Mouse (Mus musculus) thymus, adult 2 months (tissue): ENCODE results near the gene Olfr110. TPM values are rescaled to one million over a fixed set of nuclear protein-coding genes. Genes with fewer than 3 reads are reported as not detected.
"Not testable (repeated sequence)": the region's sequence is repeated elsewhere in the genome, so short reads cannot be mapped to it uniquely, and the experiment has no call there.

ENCODE experiments used
- DNase-seq: peaks from one replicate; pipeline ENCODE4 v3.0.0; 2021
- H3K27ac ChIP-seq: fragments of 200-500 bp; 2 replicates; pipeline ENCODE4 v1.5.1; 2012; ENCODE audit warnings: low read length, control low read depth; ENCODE audit not compliant: control insufficient read depth, insufficient read depth
- H3K27me3 ChIP-seq: fragments of 200-500 bp; 2 replicates; pipeline ENCODE4 v1.6.1; 2012; ENCODE audit warnings: mild to moderate bottlenecking, low read length, moderate library complexity, mixed read lengths; ENCODE audit not compliant: control insufficient read depth, insufficient read depth
- H3K36me3 ChIP-seq: fragments of 200-500 bp; 2 replicates; pipeline ENCODE4 v1.6.1; 2012; ENCODE audit warnings: mild to moderate bottlenecking, low read length, moderate library complexity; ENCODE audit not compliant: control insufficient read depth, insufficient read depth
- H3K4me1 ChIP-seq: fragments of 200-500 bp; replicated peaks from 2 replicates; pipeline ENCODE4 v1.6.1; 2012; ENCODE audit warnings: low read length; ENCODE audit not compliant: control insufficient read depth, insufficient read depth
- H3K4me3 ChIP-seq: fragments of 200-500 bp; 2 replicates; pipeline ENCODE4 v1.5.1; 2012; ENCODE audit warnings: mild to moderate bottlenecking, low read length, control low read depth, moderate library complexity; ENCODE audit not compliant: control insufficient read depth, insufficient read depth
- CTCF ChIP-seq: fragments of 200-500 bp; IDR thresholded peaks from 2 replicates; pipeline ENCODE4 v1.5.1; 2012; ENCODE audit warnings: mild to moderate bottlenecking, control low read depth, low read length, moderate library complexity, borderline replicate concordance; ENCODE audit not compliant: control insufficient read depth, poor library complexity, insufficient read depth; ENCODE audit errors: extremely low read depth
- POLR2A ChIP-seq: fragments of 200-500 bp; IDR thresholded peaks from 2 replicates; pipeline ENCODE4 v1.6.1; 2012; ENCODE audit warnings: mild to moderate bottlenecking, low read length, control low read depth, moderate library complexity; ENCODE audit not compliant: control insufficient read depth, poor library complexity, insufficient read depth; ENCODE audit errors: extremely low read depth
- WGBS: fragments of 180-500 bp; shearing (Covaris S2); methylation state at CpG from one replicate; pipeline ENCODE4 v1.1.7; 2018; 5-methylcytosine and 5-hydroxymethylcytosine counted together
- polyA plus RNA-seq: library from polyadenylated mRNA; depleted of rRNA; stranded (reverse); fragments of >200 nt; gene quantifications from 2 replicates; pipeline ENCODE4 v1.2.3, GENCODE M21; 2012; rRNA removed

Gene Olfr110
- 0.24 and 0.77 TPM in 2 replicates for polyA plus RNA-seq

DNA sequence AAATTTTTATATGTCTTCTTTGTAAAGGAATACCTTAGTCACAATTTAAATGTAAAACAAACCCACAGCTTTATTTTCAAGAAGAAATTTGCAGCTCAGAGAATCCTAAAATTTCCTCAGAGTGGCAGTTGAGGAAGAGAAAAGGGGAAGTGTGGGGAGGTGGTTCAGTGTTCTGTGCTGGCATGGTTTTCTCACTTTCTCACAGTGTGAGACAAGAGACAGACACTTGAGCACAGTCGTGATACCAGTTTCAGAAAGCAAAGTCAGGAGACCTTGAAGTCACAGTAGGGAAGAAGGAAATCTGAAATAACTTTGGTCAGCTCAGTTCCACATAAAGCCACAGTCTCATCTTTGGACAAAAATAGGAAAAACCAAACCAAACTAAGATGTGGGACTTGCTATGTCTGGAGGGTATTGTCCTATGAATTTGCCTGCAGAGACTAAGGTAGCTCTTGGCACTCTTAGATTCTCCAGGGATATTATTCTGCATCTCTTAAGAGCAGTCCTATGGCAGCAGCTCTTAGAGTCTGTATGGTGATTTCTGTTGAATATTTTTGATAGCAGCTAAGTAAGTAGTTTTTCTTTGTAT is at the start of gene Olfr110:
Gene Olfr110 (plus strand): TSS at position 539 of the 589 bp plus-strand sequence.
- no peaks in the 10 kb centered on the region for H3K36me3 ChIP-seq
- DNase-seq, result no peak
- H3K4me3 ChIP-seq, result no peak within 1 kb of the TSS
- no peak within 1 kb of the TSS for H3K27ac ChIP-seq
- H3K27me3 ChIP-seq, result no peaks in the 10 kb centered on the region
- 14% methylated on average over 1 of the region's 1 CpGs for WGBS
- no peaks in the 10 kb centered on the region for H3K4me1 ChIP-seq
- TF ChIP-seq CTCF, result no peak
- no peak for TF ChIP-seq POLR2A

DNA sequence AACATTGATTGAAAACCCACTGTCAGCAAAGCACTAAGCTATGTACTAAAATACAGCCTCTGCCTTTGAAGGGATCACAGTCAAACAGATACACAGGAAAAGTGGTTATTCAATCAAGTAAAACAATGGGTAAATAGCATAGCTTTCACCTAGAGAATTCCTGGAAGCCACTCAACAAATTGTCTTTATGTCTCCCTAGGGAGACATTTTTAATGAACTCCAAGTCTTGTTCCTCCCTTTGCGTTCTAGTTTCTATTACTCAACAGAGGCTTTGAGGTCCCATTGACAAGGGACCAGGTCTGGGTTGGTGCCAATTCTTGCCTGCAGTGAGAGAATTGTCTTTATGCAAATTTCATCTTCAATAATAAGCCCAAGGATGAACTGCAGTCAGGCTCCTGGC is 47.1 kb upstream of the Olfr110 start, which contains the start of gene Olfr108:
Gene Olfr108 (plus strand): TSS at position 301 of the 400 bp plus-strand sequence.
- H3K27ac ChIP-seq, result no peak within 1 kb of the TSS
- H3K4me3 ChIP-seq, result no peak within 1 kb of the TSS
- no peaks in the 10 kb centered on the region for H3K27me3 ChIP-seq
- no peak for DNase-seq
- no peaks in the 10 kb centered on the region for H3K4me1 ChIP-seq
- TF ChIP-seq CTCF (no peak), POLR2A (no peak)
- no peaks in the 10 kb centered on the region for H3K36me3 ChIP-seq
- 88% methylated on average over 1 of the region's 1 CpGs for WGBS

DNA sequence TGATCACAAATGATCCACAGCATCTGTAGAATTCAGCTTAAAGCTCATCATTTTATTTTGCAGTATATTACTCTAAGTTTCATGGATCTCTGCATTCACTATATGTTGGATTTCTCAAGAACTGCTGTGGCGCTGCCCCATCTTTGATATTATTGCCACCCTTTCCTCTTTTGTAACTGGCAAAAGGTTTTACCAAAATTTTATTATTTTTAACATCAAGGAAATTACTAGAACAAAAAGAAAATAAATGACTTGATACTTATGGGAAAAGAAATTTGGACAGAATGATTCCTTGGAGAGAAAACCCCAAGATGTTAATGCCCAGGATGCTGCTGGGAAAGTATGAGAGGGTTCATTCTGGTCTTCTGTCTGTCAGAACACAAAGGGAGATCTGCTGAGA is 33.7 kb upstream of the Olfr110 start, which contains the start of gene Olfr109:
Gene Olfr109 (plus strand): TSS at position 301 of the 400 bp plus-strand sequence.
- no peaks in the 10 kb centered on the region for H3K27me3 ChIP-seq

DNA sequence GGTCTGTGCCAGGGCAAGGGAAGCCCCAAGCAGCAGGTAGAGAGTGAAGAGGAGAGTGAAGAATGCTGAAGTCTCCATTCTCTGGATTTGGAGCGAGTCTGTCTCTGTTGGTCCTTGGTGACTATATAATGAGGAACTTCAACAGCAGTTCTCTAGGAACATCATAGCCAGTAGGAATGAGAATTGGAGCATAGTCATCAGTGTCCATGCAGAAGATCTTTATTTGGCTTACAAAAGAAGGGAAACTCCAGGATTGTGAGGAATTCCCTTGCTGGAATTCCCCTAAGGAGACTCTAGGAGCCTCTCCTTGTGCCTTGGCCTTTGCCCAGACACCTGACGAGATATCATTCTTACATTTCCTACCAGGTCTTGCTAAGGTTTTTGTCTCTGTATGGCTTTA is 8.8 kb upstream of the Olfr110 start, which contains the start of gene H2-M2:
Gene H2-M2 (minus strand): TSS at position 101 of the 400 bp plus-strand sequence.
- no peaks in the 10 kb centered on the region for H3K27me3 ChIP-seq
- H3K27ac ChIP-seq, result peak within 1 kb of the TSS; percentile 51; the same call in 1 of the 2 replicates
- no peak for DNase-seq
- H3K36me3 ChIP-seq, result no peaks in the 10 kb centered on the region
- H3K4me3 ChIP-seq, result no peak within 1 kb of the TSS; the same call in 1 of the 2 replicates
- WGBS, result 85% methylated on average over 2 of the region's 2 CpGs
- H3K4me1 ChIP-seq, result no peaks in the 10 kb centered on the region
- TF ChIP-seq CTCF, result no peak
- TF ChIP-seq POLR2A, result no peak

More for the DNA sequence above, 33.7 kb upstream of the Olfr110 start, which contains the start of gene Olfr109:
- TF ChIP-seq CTCF (no peak), POLR2A (no peak)
- DNase-seq, result no peak
- H3K4me3 ChIP-seq, result no peak within 1 kb of the TSS
- no peaks in the 10 kb centered on the region for H3K36me3 ChIP-seq
- H3K27ac ChIP-seq, result no peak within 1 kb of the TSS
- WGBS, result 98% methylated on average over 1 of the region's 1 CpGs
- no peaks in the 10 kb centered on the region for H3K4me1 ChIP-seq

DNA sequence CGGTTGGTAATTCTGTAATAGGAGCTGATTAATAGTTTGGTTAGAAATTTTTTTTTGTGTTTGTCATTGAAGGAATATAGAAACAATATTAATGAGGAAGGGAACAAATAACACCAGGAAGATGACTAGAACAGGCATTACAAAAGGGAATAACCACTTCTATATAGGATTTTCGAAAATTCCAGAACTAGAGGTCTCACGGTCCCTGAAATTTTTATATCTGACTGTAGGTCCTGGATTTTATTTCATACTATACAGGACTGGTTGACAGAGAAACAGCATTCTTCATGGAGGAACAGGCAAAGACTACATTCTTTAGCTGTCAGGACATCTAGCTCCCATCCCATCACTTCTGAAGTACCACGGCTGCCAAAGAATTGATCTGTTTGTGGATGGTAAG is 15.5 kb downstream of the Olfr110 start, which contains the start of gene Olfr111:
Gene Olfr111 (plus strand): TSS at position 301 of the 400 bp plus-strand sequence.
- no peaks in the 10 kb centered on the region for H3K27me3 ChIP-seq
- no peak within 1 kb of the TSS for H3K4me3 ChIP-seq
- TF ChIP-seq POLR2A (no peak), CTCF (no peak)
- DNase-seq, result no peak
- no peaks in the 10 kb centered on the region for H3K4me1 ChIP-seq
- no peak within 1 kb of the TSS for H3K27ac ChIP-seq
- H3K36me3 ChIP-seq, result no peaks in the 10 kb centered on the region
- WGBS, result 88% methylated on average over 4 of the region's 4 CpGs

DNA sequence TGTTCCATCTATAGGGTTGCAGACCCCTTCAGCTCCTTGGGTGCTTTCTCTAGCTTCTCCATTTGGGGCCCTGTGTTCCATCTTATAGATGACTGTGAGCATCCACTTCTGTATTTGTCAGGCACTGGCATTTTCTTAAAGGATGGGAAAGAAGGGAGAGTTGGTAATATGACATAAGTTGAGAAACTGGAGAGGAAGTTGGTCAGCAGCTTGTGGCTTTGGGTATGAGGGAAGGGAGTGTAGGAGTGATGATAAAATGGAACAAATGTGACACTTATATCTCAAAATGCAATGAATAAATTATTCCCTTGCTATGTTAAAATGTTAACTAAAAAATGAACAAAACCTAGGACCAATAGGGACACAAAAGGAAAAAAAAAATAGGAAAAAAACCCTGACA is 32.3 kb downstream of the Olfr110 start:
- H3K27ac ChIP-seq, H3K4me1 ChIP-seq, H3K36me3 ChIP-seq, DNase-seq, H3K4me3 ChIP-seq, H3K27me3 ChIP-seq: not testable (repeated sequence)

DNA sequence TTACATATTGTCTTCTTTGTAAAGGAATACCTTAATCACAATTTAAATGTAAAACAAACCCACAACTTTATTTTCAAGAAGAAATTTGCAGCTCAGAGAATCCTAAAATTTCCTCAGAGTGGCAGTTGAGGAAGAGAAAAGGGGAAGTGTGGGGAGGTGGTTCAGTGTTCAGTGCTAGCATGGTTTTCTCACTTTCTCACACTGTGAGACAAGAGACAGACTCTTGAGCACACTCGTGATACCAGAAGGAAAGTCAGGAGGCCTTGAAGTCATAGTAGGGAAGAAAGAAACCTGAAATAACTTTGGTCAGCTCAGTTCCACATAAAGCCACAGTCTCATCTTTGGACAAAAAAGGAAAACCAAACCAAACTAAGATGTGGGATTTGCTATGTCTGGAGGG is 33.2 kb downstream of the Olfr110 start:
- DNase-seq, result not testable (repeated sequence)
- 8% methylated on average over 1 of the region's 1 CpGs for WGBS

More for the DNA sequence above, 33.2 kb downstream of the Olfr110 start:
- H3K27ac ChIP-seq, H3K4me1 ChIP-seq, H3K4me3 ChIP-seq, H3K36me3 ChIP-seq, H3K27me3 ChIP-seq: not testable (repeated sequence)
